Mouse (Mus musculus) heart, adult 9 months (tissue): Measurements from ENCODE around the gene Mgat2.
A peak's percentile ranks its signal among the peaks of the same experiment; 100 is the strongest.

ENCODE experiments used
- DNase-seq, 2 experiments: peaks; one replicate each; pipeline ENCODE4 v3.0.0; 2022; ENCODE audit warnings: low spot score in 2 of 2

Mgat2 gene

DNA sequence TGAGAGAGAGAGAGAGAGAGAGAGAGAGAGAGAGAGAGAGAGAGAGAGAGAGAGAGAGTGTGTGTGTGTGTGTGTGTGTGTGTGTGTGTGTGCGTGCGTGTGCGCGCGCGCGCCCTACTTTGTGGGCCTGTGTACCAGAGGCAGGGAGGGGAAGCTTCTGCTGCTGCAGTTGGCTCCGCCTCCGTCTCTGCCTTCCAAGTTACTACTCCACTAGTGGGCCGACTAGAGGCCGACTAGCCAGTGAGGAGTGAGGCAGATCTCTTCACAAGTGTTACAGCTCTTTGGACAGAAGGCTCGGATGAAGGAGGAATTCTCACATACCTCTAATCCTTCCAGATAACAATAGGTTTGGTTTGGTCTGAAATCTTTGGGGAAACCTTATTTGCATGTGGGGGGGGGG is 4.6 kb upstream of the Mgat2 start:
- no peak for DNase-seq

DNA sequence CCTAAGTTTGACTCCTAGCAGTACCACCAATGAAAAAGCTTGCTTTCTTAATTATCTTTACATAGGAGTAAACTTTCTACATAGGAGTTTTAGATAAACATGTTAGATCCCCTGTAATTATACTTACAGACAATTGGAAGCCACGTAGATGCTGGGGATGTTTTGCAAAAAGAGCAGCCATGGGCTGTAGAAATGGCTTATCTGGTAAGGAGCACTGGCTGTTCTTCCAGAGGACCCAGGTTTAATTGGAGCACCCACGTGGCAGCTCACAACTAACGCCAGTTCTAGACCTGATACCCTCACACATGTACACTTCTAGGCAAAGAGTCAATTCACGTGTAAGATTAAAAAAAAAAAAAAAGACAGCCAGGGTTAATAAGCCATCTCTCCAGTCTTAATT is 2.2 kb upstream of the Mgat2 start:
- no peak for DNase-seq

DNA sequence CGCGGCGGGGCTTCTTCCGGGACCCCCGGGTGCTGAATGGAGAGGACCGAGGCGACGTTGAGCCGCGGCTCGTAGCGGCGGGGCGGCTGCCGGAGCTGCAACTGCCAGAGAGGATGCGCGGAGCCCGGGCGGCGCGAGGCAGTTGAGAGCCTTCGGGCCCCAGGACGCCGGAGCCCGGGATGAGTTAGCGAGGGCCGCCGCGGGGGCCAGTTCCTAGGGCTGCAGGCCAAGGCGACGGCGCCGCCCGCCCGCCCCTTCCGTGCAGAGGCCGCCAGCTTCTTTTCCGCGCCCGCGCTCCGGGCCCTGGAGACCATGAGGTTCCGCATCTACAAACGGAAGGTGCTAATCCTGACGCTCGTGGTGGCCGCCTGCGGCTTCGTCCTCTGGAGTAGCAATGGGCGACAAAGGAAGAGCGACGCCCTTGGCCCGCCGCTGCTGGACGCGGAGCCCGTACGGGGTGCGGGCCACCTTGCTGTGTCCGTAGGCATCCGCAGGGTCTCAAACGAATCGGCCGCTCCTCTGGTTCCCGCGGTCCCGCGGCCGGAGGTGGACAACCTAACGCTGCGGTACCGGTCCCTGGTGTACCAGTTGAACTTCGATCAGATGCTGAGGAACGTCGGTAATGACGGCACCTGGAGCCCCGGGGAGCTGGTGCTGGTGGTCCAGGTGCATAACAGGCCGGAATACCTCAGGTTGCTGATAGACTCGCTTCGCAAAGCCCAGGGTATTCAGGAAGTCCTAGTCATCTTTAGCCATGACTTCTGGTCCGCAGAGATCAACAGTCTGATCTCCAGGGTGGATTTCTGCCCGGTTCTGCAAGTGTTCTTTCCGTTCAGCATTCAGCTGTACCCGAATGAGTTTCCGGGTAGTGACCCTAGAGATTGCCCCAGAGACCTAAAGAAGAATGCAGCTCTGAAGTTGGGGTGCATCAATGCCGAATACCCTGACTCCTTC is 662 bp downstream of the Mgat2 start:
- peak in 1 of 2 experiments; percentile 65 for DNase-seq

DNA sequence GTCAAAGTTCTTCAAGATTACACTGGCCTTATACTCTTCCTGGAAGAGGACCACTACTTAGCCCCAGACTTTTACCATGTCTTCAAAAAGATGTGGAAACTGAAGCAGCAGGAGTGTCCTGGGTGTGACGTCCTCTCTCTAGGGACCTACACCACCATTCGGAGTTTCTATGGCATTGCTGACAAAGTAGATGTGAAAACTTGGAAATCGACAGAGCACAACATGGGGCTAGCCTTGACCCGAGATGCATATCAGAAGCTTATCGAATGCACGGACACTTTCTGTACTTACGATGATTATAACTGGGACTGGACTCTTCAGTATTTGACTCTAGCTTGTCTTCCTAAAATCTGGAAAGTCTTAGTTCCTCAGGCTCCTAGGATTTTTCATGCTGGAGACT is 1.4 kb downstream of the Mgat2 start:
- DNase-seq = no peak

DNA sequence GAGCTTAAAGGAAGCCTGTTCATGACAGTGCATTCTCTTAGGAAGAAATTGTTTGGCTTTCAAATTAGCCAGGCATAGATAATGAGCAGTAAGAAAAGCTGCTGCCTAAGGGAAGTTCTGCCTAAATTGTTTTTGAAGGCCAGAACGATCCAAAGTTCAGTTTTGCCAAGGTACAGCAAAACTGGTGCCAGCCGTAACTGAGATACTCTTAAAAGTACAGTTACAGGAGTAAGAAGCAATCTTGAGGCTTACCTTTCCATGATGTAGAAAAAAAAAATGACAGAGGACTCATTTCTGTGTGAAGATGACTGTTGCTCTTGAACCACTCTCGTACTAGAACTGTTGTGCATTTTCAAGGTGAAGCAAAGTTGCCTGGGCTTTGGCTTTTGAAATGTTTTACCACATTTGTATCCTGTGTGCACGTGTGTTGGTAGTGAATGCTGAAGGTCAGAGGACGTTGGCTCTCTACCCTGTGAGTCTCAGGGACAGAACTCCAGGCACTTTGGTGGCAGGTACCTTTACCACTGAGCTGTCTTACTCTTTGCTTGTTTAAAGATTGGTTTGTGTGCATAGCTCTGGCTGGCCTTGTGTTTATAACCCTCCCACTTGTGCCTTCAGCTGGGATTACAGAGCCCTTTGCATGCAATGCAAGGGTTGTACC is 3.0 kb downstream of the Mgat2 start:
- no peak for DNase-seq

DNA sequence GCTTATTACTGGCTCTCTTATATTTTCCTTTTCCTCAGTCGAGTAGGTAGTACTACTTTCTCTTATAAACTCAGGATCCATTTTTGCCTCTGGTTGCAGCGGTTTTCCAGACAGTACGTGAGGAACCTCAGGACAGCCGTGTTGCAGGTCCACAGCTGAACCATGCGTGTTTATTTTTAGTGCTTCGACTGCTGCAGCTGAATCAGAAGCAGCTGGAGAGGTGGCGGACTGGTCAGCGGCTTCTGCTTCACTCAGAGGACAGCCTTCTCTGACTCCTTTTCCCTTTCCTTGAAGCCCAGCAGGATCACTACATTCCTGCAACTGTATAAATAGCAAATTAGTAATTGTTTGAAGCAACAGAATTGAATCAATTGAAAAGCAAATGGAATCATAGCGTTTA is 6.1 kb downstream of the Mgat2 start:
- DNase-seq = no peak

DNA sequence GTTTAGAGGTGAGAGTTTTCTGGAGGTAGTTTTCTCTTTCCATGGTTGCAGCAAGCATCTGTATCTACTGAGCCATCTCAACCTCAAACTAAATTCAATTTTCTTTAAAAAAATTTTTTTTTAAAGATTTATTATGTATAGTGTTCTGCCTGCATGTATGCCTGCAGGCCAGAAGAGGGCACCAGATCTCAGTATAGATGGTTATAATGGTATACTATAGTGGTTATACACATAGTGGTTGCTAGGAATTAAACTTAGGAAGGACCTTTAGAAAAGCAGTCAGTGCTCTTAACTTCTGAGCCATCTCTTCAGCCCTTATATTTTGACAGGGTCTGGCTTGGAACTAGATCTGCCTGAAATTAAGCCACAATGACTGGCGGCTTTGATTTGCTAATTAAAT is 6.6 kb downstream of the Mgat2 start:
- no peak for DNase-seq

DNA sequence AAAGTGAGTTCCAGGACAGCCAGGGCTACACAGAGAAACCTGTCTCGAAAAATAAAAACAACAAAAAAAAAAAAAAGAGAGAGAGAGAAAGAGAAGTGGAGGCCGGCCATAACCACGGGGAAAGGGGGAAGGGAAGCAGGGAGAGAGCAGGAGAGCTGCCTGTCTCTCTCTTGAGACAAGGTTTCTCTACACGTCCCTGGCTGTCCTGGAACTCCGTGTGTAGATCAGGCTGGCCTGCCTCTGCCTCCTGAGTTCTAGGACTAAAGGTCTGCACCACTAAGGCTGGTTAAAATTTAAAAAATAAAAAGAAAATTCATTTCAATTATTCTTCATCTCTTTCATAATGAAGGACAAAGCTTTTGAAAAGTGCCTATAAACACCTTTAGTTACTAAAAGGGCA is 7.4 kb downstream of the Mgat2 start:
- no peak for DNase-seq

DNA sequence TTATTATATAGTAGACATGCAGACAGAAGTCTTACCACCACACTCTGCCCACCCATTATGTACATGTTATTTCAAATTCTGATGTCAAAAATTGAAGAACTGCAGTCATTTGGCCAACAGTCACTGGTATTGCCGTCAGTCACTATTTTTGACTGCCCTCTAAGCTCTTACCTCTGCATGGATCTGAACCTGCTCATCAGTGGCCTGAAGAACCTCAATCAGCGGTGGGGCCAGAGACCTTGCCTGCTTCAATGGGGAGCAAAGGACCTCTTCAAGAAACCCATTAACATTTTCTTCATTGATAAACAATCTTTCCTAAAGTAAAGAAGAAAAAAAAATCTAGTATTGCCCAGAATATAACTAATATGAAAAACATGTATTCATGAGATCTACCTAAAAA is 8.7 kb downstream of the Mgat2 start:
- DNase-seq = no peak

DNA sequence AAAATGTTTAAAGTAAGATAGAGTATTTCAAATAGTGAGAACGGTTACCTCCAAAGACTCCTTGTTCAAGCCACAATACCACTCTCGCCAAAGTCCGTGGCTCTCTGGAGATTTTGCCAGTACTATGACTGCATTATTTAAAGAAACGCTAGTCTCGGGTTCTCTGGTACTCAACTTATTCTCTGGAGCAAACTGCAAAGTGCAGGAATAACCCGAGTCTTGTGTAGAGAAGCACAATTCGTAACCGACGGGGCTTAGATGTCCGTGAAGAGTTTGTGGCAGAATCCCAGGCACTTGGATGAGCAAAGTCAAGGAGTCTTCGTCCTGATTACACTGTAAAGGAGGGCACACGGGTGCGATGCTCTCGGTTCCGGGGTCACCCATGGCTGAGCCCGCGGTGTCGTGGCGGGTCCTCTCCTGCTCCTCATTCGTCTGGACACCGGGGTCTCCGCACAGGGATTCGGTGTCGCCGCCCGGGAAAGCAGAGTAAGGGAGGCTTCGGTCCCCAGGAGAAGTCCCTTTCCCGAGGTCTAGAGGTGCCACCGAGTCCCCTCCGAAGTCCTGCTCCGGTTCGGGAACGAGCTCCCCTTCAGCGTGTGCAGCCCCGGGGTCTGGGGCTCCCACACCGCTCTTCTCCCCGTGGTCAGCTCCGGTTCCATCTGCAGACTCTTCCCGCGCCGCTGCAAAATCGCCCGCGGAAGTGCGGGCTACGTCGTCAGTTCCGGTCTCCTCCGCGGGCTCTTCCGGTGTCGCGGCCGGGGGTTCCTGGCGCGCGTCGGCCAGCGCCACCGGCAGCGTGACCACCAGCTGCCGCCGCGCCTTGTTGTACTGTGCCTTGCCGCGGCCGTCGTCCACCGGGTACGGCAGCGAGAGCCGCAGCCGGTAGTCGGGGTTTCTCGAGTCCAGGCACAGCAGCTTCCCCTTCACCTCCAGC is 12.8 kb downstream of the Mgat2 start, which contains the start of gene Gm49383:
Gene Gm49383 (minus strand): TSS at position 661 of the 934 bp plus-strand sequence.
- peak; percentile 56 to 61 for DNase-seq

DNA sequence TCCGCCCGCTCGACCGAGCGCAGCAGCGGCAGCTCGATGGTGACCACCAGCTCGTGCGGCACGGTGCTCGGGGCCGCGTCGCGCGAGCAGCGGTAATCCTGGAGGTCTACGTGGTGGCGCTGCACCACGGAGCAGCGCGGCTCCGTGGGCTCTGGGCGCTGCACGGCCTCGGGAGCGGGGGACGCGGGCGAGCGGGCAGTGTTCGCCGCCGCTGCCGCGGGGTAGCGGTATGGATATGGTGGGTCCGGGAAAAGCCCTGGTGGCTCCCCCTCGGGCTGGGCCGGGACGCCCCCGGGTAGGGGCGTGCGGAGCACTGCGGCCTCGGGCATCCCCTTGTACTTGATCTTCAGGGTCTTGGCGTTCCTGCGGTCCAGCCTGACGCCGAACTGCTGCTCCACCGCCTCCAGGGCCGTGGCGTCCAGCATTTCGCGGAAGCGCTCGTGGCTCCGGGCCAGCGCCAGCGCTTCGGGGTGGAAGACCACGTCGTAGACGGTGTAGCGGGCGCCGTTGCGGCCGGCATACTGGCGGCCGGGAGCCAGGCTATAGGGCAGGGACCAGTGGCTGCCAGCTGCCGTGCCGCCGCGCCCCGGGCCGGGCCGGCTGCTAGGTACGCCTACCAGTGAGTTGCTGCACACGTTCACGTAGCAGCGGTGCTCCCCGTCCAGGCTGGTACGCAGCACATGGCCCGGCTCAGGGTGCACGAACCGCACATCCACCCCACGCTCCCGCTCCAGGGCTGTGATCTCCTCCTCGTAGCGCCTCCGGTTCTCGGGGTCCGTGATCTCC is 13.6 kb downstream of the Mgat2 start:
- DNase-seq = peak; percentile 34 to 51

DNA sequence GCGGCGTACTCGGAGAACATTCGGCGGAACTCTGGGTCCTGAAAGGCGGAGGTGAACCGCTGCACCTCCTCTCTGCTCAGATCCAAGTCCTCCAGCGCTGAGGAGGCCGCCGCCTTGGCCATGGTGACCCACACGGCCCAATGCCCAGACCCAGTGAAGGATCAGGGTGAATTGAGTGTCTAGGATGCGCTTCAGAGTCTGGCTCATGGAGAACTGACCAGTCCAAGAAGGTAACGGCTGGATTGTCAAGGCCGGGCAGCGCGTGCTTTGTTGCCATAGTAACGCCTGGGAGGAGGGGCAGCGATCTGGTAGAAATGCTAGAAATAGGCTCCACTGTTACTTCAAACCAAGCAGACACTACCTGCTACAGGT is 14.2 kb downstream of the Mgat2 start, which contains the start of gene Dnaaf2:
Gene Dnaaf2 (minus strand): TSS at position 266 of the 372 bp plus-strand sequence.
- DNase-seq = peak; percentile 38 to 53

DNA sequence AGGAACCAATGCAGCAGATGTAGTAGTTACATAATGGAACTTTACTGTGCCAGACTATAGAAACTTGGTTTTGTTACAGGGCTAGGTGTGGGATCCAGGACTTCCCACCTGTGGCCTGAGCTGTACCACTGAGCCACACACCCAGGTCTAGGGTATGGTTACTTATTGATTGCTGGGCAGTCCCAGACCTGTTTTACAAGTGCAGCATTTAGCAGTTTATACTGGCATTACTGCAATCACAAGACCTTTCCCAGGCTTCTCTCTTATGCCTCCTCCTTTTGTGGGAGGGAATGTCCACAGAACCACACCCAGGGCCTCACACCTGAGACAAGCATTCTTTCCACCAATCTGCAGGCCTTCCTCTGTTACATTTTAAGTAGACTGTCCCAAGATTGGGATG is 15.0 kb downstream of the Mgat2 start:
- DNase-seq = no peak

DNA sequence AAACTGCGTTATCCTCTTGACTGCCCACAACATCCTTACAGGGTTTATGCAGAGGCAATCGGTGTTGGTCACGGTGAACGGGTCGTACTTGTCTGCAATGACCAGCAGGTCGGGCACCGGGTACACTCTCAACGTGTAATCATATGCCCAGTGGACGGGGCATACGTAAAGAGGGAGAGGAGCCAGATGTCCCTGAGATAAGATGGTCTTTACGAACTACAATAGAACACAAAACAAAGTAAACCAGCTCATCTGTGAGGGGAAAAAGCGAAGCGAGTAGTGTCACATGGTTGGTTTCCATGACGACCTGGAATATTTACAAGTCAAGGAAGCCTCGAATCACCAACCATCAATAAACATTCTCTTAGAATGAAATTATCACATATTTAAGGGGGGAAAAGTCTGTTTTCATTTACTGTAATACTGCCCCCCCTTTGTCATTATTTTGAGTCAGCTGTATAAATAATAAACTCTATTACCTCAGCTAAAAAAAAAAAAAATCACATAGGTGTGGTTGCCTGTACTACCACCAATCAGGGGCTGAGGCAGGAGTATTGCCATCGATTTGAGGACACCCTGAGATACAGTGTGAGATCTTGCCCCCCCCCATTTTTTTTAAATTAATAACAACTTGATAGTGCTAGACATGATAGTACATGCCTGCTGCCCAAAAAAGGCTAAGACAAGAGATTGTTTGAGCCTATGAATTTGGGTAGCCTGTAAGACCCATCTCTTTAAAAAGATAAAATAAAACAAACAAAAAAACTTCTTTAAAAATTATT is 20.3 kb downstream of the Mgat2 start, which contains the start of gene Gm49384:
Gene Gm49384 (minus strand): TSS at position 216 of the 782 bp plus-strand sequence.
- no peak for DNase-seq

DNA sequence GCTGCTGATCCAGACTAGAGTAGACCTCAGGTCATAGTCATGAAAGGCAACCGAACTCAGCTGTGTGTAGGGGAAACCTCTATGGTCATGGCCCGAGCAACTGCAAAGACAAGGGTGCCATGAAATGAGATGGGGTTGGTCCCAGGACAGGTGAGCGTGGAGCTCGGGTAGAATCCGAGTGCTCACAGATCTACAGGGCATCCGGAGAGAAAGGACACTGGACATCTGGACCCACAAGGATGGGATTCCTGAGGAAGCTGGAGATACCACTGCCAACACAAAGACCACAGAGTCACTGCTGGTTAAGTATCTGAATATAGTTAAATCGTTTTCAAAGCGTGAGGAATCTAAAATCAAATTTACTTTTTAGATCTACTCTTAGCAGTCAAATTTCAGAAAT is 23.4 kb downstream of the Mgat2 start:
- DNase-seq = no peak

DNA sequence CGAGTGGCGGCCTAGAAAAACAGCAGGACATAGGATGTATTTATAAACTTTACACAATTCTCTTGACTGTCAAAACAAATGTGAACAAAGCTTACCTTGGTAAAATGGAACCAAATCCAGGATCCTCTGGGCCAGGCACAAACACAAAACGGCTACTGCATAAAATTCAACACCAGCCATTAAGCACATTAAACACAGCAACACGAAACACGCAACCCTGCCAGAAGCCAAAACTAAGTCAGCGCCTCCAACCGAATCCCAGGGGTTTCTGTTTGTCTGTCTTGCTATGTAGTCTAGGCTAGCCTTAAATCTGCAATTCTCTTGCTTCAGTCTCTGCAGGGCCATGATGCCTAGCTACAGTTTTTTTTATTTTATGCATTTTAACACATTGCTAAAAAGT is 24.0 kb downstream of the Mgat2 start:
- DNase-seq = no peak

DNA sequence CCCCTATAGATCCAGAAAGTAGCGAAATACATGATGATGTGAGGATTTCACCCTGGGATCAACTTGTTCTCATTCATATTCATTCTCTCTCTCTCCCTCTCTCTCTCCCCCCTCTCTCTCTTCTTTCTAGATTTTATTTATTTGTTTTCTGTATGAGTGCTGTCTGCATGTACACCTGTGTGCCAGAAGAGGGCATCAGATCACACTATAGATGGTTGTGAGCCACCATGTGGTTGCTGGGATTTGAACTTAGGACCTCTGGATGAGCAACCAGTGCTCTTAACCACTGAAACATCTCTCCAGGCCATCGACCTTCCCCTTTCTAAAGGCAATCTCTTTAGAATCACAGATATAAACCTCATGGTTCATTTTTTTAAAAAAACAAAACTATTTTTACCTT is 24.6 kb downstream of the Mgat2 start:
- no peak for DNase-seq

DNA sequence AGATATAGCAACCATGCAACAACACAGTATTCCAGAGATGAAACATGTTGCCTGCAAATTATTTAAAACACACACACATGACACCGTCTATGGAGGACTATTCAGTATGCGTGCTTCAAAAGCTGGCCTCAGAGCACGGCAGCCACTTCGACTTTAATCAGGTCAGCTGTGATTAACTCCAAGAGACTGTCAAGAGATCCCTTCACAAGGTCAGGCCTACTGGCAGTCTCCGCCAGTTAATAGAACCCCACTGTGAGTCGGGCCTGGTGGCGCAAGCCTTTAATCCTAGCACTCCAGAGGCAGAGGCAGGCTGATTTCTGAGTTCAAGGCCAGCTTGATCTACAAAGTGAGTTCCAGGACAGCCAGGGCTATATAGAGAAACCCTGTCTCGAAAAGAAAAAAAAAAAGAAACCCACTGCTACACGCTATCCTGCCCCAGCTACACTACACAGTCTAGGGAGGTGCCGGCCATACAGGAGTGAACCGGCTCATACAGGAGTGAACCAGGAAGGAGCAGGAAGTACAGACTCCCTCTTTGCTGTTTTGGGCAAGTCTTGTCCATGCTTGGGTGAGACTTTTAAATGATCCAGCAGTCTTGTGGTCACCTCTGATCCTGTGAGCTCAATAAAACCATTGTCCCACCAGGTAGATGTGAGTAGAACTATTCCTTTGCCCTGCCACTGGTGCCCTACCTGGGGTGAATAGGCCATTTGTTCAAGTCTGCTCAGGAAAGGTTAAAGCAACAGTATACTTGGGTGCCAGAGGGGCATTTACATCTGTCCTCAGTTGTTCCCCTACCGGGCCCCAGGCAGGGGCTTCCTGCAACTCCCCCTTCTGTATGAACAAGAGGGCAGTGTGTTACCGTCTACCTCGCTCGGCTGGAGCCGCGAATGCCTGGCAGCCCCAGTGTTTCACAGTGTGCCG is 26.4 kb downstream of the Mgat2 start:
- DNase-seq = no peak

DNA sequence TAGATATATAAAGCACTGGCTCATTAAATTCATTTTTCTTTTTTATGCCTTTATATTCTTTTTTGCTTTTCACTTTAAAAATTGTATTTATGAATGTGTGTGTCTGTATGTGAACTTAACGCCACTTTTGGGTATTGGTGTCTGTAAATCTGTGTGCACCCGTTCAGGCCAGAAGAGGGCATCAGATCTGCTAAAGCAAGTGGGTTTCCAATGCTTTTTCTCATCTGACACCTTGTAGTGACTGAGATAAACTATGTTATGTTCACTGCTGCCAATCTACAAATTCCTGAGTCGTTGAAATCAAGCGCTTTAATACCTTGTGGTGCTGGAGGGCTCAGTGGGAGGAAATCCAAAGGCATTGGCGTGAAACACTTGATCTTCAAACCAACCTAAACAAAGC is 27.1 kb downstream of the Mgat2 start:
- no peak for DNase-seq
